Mouse (Mus musculus): ENCODE results near the gene Ackr2. TPM values are rescaled to one million over a fixed set of nuclear protein-coding genes. Genes with fewer than 3 reads are reported as not detected.

The Ackr2 gene
- total RNA-seq, 2 experiments from 2014 or later: 2.6 to 4.2 TPM

- no peak for DNase-seq (ENCODE audit: low spot score in 2 of 2)
Observed at GRCm38 (mm10) chr9:121952596-121952995, 54.4 kb downstream of the Ackr2 start.

GRCm38 (mm10) chr9:121959966-121960635, 61.9 kb downstream of the Ackr2 start:
- no peak for DNase-seq (ENCODE audit: low spot score in 2 of 2)

Other genes with a start within 250 kb of the Ackr2 start
- gene Sec22c, start 192.9 kb upstream of the Ackr2 start, total RNA-seq (2021): 10 to 100 TPM; 26.4 to 28.7 TPM
- 10 to 100 TPM; 83.1 to 92.6 TPM for gene Ss18l2, start 188.0 kb upstream of the Ackr2 start, total RNA-seq (2021)
- 100 to 1,000 TPM; 105 to 121 TPM for gene Nktr, start 179.2 kb upstream of the Ackr2 start, total RNA-seq (2021)
- 100 to 1,000 TPM; 105 to 107 TPM for gene Zfp651, start 139.0 kb upstream of the Ackr2 start, total RNA-seq (2021)
- gene Klhl40, start 120.7 kb upstream of the Ackr2 start, total RNA-seq (2021): 1 to 10 TPM; 3.2 to 4.3 TPM
- gene Hhatl, start 105.8 kb upstream of the Ackr2 start, total RNA-seq (2021): 1 to 10 TPM; 7.5 to 8.3 TPM
- 1 to 10 TPM; 8.3 to 9.4 TPM for gene Ccdc13, start 58.9 kb upstream of the Ackr2 start, total RNA-seq (2021)
- 100 to 1,000 TPM in 1 of 2 experiments, 10 to 100 TPM in 1; 96.5 to 101 TPM for gene Higd1a, start 40.0 kb upstream of the Ackr2 start, total RNA-seq (2021)
- gene Cyp8b1, start 17.9 kb downstream of the Ackr2 start, total RNA-seq (2021): not detected
- 1 to 10 TPM; 3.5 to 4.7 TPM for gene Fam198a, start 52.6 kb downstream of the Ackr2 start, total RNA-seq (2021)
- gene Pomgnt2, start 98.8 kb downstream of the Ackr2 start, total RNA-seq (2021): 10 to 100 TPM; 39.0 to 39.2 TPM
- gene Snrk, start 218.9 kb downstream of the Ackr2 start, total RNA-seq (2021): 100 to 1,000 TPM; 110 to 122 TPM

Data from layer of hippocampus, postnatal 14 days (tissue).